ENCODE assay signal across 9 mouse cellular contexts in the genomic region with DNA sequence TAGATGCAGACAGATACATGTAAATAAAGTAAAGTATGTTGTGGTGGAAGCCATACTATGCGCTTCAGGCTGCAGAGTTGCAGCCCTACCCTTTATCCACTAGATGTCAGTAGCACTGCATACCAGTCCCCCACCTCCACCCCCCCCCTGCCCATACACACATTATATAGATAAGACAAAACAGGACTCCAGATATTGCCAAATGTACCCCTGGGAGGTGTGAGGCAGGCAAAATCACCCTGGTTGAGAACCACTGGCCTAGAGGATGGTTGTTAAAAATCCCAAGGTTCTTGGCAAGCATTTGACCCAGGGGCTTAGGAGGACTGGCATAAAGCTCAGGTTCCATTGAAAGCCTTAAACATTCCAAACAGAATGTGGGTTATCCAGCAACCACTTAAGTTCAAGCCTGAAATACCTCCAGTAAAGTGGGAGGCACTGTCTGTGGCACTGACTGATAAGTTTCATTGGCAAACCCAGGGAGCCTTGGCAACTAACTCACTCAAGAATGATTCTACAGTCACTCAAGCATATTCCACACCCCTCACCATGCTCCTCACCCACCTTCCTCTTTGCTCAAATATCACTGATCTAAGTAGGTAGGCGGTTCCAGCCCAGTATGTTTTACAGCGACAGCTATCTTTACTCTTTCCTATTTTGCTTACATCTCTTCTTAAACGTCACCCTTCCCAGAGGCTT. TPM values are rescaled to one million over a fixed set of nuclear protein-coding genes. Genes with fewer than 3 reads are reported as not detected.
DNase-seq lines count a peak whose midpoint lies in the region; ATAC-seq and TF ChIP-seq lines count a peak whose summit lies in the region.
"Had no signal": no experiment of that assay in that cellular context is flagged by ENCODE, and none has a peak within 500 bp of the region (broad histone marks: within the 10 kb centered on the region; RNA-seq: fewer than 3 reads in every experiment).

No protein-coding gene starts in this region.

- H3K9me3 ChIP-seq in hindbrain, embryonic 12.5 days (replicated peaks): no peaks in the 10 kb centered on the region
- H3K9me3 ChIP-seq in liver, embryonic 11.5 days (ENCODE audit: control insufficient read depth, low read length): no peaks in the 10 kb centered on the region

- peak overlapping the region; percentile 63 for H3K4me3 ChIP-seq in embryonic fibroblast, embryonic 13.5 days (ENCODE audit: insufficient read depth, low read length)
- H3K4me3 ChIP-seq in hindbrain, embryonic 12.5 days: peak overlapping the region; percentile 65
- peak overlapping the region; percentile 92 for H3K4me3 ChIP-seq in liver, embryonic 11.5 days (ENCODE audit: low read depth, low read length)

- whole genome bisulfite sequencing in hindbrain, embryonic 12.5 days: 12% methylated on average over 4 of the region's 4 CpGs
- 9% methylated on average over 4 of the region's 4 CpGs for WGBS in liver, embryonic 11.5 days

- peaks cover 10% of the 10 kb centered on the region for H3K36me3 ChIP-seq in hindbrain, embryonic 12.5 days
- H3K36me3 ChIP-seq in liver, embryonic 11.5 days (ENCODE audit: control insufficient read depth, insufficient read depth, low read length): peaks cover 3% of the 10 kb centered on the region

- H3K4me1 ChIP-seq in embryonic fibroblast, embryonic 13.5 days (ENCODE audit: control insufficient read depth, insufficient read depth, low read length): peaks cover 1% of the 10 kb centered on the region; the same call in 1 of the 2 replicates
- peaks cover 21% of the 10 kb centered on the region for H3K4me1 ChIP-seq in hindbrain, embryonic 12.5 days
- H3K4me1 ChIP-seq in liver, embryonic 11.5 days (replicated peaks; ENCODE audit: control insufficient read depth, insufficient read depth, low read length): peaks cover 20% of the 10 kb centered on the region

- peak; percentile 43 for DNase-seq in adrenal gland, postnatal 14 days
- no peak for DNase-seq in adrenal gland, adult 8-10 months
- DNase-seq in ZHBTc4 (ENCODE audit: low read depth, low spot score): peak; percentile 74
- no peak for DNase-seq in liver, embryonic 11.5 days (ENCODE audit: low spot score)
- DNase-seq in gastrocnemius, adult 18-20 months (ENCODE audit: low spot score): no peak

- 0 out of 2 replicates have a peak, but pooled peaks have one; percentile 3 for ATAC-seq in hindbrain, embryonic 12.5 days (ENCODE audit: low FRiP score)
- peak; percentile 54 for ATAC-seq in liver, embryonic 11.5 days (replicated peaks; ENCODE audit: low FRiP score)
- ATAC-seq in monocyte, adult 5-6 weeks (replicated peaks; ENCODE audit: insufficient number of reproducible peaks, low FRiP score, low TSS enrichment, poor library complexity, severe bottlenecking): peak; percentile 40; the same call in 1 of the 2 replicates

- H3K4me2 ChIP-seq in hindbrain, embryonic 12.5 days (replicated peaks): peak overlapping the region; percentile 68
- peak overlapping the region; percentile 81 for H3K4me2 ChIP-seq in liver, embryonic 11.5 days

- TF ChIP-seq CTCF in embryonic fibroblast, embryonic 13.5 days (IDR thresholded peaks at IDR 0.05; ENCODE audit: borderline replicate concordance, insufficient read depth, low read length): peak; percentile 64

- no peak overlapping the region for H3K27ac ChIP-seq in embryonic fibroblast, embryonic 13.5 days (ENCODE audit: insufficient read depth, low read length)
- H3K27ac ChIP-seq in hindbrain, embryonic 12.5 days: peak overlapping the region; percentile 77; the same call in 1 of the 2 replicates
- peak overlapping the region; percentile 62 for H3K27ac ChIP-seq in liver, embryonic 11.5 days (ENCODE audit: low read depth, low read length)

- TF ChIP-seq POLR2A in embryonic fibroblast, embryonic 13.5 days (IDR thresholded peaks at IDR 0.05; ENCODE audit: low read depth, low read length): no peak

- H3K27me3 ChIP-seq in hindbrain, embryonic 12.5 days: no peaks in the 10 kb centered on the region
- H3K27me3 ChIP-seq in liver, embryonic 11.5 days (replicated peaks; ENCODE audit: control insufficient read depth, insufficient read depth, low read length): no peaks in the 10 kb centered on the region
- H3K27me3 ChIP-seq: Patski had no signal

- peak overlapping the region; percentile 74 for H3K9ac ChIP-seq in hindbrain, embryonic 12.5 days
- peak overlapping the region; percentile 91 for H3K9ac ChIP-seq in liver, embryonic 11.5 days (ENCODE audit: low read depth, low read length)

RNA-seq across cellular contexts. Expression of gene Akap8l, which starts 1.2 kb away (rescaled TPM):
- total RNA-seq in adrenal gland, postnatal 14 days (2021): 85.5 and 95.0 TPM in 2 replicates
- total RNA-seq in adrenal gland, adult 8-10 months (2022): 100 to 1,000 TPM; 105 to 275 (median 189) TPM
- 28.0 and 32.7 TPM in 2 replicates for polyA plus RNA-seq in embryonic fibroblast, embryonic 13.5 days (2011; ENCODE audit: insufficient read length, low read depth, missing spikeins)
- 134 and 138 TPM in 2 replicates for polyA plus RNA-seq in hindbrain, embryonic 12.5 days (2016; fragmentation: Nextera tagmentation; extraction: Ambion mirVana)
- 61.4 and 74.3 TPM in 2 replicates for polyA plus RNA-seq in liver, embryonic 11.5 days (2014; fragmentation: Nextera tagmentation; extraction: Ambion mirVana)
- total RNA-seq in monocyte, adult 5-6 weeks (2017): 111 to 195 TPM (median 157 TPM) in 3 replicates
- 10 to 100 TPM; 29.2 to 30.6 TPM for total RNA-seq in gastrocnemius, adult 18-20 months (2021)

RNA-seq across cellular contexts. Expression of gene Akap8, which starts 28.1 kb away (rescaled TPM):
- total RNA-seq in adrenal gland, postnatal 14 days (2021): 78.9 and 96.2 TPM in 2 replicates
- 100 to 1,000 TPM in 2 of 4 experiments, 10 to 100 TPM in 2; 60.5 to 149 (median 103) TPM for total RNA-seq in adrenal gland, adult 8-10 months (2022)
- polyA plus RNA-seq in embryonic fibroblast, embryonic 13.5 days (2011; ENCODE audit: insufficient read length, low read depth, missing spikeins): 53.2 and 61.9 TPM in 2 replicates
- 131 TPM in 2 replicates for polyA plus RNA-seq in hindbrain, embryonic 12.5 days (2016; fragmentation: Nextera tagmentation; extraction: Ambion mirVana)
- polyA plus RNA-seq in liver, embryonic 11.5 days (2014; fragmentation: Nextera tagmentation; extraction: Ambion mirVana): 54.9 and 60.9 TPM in 2 replicates
- total RNA-seq in monocyte, adult 5-6 weeks (2017): 203 to 241 TPM (median 213 TPM) in 3 replicates
- total RNA-seq in gastrocnemius, adult 18-20 months (2021): 10 to 100 TPM; 32.0 to 37.5 TPM

RNA-seq across cellular contexts. Expression of gene Wiz, which starts 40.1 kb away (rescaled TPM):
- total RNA-seq in adrenal gland, postnatal 14 days (2021): 41.8 and 47.9 TPM in 2 replicates
- total RNA-seq in adrenal gland, adult 8-10 months (2022): 10 to 100 TPM; 45.4 to 81.3 (median 58.8) TPM
- polyA plus RNA-seq in embryonic fibroblast, embryonic 13.5 days (2011; ENCODE audit: insufficient read length, low read depth, missing spikeins): 24.4 and 26.1 TPM in 2 replicates
- polyA plus RNA-seq in hindbrain, embryonic 12.5 days (2016; fragmentation: Nextera tagmentation; extraction: Ambion mirVana): 45.6 and 52.2 TPM in 2 replicates
- 25.7 and 26.4 TPM in 2 replicates for polyA plus RNA-seq in liver, embryonic 11.5 days (2014; fragmentation: Nextera tagmentation; extraction: Ambion mirVana)
- 3.1 to 11.8 TPM (median 6.5 TPM) in 3 replicates for total RNA-seq in monocyte, adult 5-6 weeks (2017)
- 10 to 100 TPM; 13.1 to 14.5 TPM for total RNA-seq in gastrocnemius, adult 18-20 months (2021)

RNA-seq across cellular contexts. Expression of gene Rasal3, which starts 54.2 kb away (rescaled TPM):
- 1.7 and 18.1 TPM in 2 replicates for total RNA-seq in adrenal gland, postnatal 14 days (2021)
- total RNA-seq in adrenal gland, adult 8-10 months (2022): 1 to 10 TPM; 2.2 to 4.0 (median 2.5) TPM
- polyA plus RNA-seq in embryonic fibroblast, embryonic 13.5 days (2011; ENCODE audit: insufficient read length, low read depth, missing spikeins): not detected in 2 replicates
- 0.39 and 0.72 TPM in 2 replicates for polyA plus RNA-seq in hindbrain, embryonic 12.5 days (2016; fragmentation: Nextera tagmentation; extraction: Ambion mirVana)
- 7.5 and 8.7 TPM in 2 replicates for polyA plus RNA-seq in liver, embryonic 11.5 days (2014; fragmentation: Nextera tagmentation; extraction: Ambion mirVana)
- total RNA-seq in monocyte, adult 5-6 weeks (2017): 48.3 to 120 TPM (median 73.9 TPM) in 3 replicates
- total RNA-seq in gastrocnemius, adult 18-20 months (2021): under 1 TPM; 0.09 to 0.85 TPM
- polyA plus RNA-seq: Patski had no signal

Comparison
In these comparisons a context has a peak if more than half of its experiments do, and no peak if none do; other contexts are left out.
1. DNase-seq: peak in adrenal gland, postnatal 14 days (single experiment) and ZHBTc4 (single experiment); none in adrenal gland, adult 8-10 months (single experiment), liver, embryonic 11.5 days (single experiment) and gastrocnemius, adult 18-20 months (single experiment).
2. ATAC-seq: peak in every context shown above with its lines; median percentile 54 in liver, embryonic 11.5 days; 40 in monocyte, adult 5-6 weeks; 3 in hindbrain, embryonic 12.5 days.
3. Peak in every context shown above with its lines, with median percentiles within 50 percentile points of each other: H3K4me3 ChIP-seq.